Mouse (Mus musculus) liver, embryonic 11.5 days (tissue): ENCODE data around the gene Rhbdl3. TPM values are rescaled to one million over a fixed set of nuclear protein-coding genes. Genes with fewer than 3 reads are reported as not detected.

Experiments
- ATAC-seq: fragments of 200-750 bp; cut with Nextera tagmentation; replicated peaks from 2 replicates; pipeline ENCODE4 v1.8.0; 2017; ENCODE audit warnings: moderate number of reproducible peaks, mild to moderate bottlenecking, moderate TSS enrichment, moderate library complexity; ENCODE audit not compliant: low FRiP score
- DNase-seq: peaks from one replicate; pipeline ENCODE4 v3.0.0-alpha.2; 2017; ENCODE audit warnings: low spot score
- H3K27ac ChIP-seq: fragments of 300-500 bp; sonication (generic); 2 replicates; pipeline ENCODE4 v1.5.1; 2014; ENCODE audit warnings: mild to moderate bottlenecking, low read depth, low read length, control low read depth
- H3K27me3 ChIP-seq: fragments of 300-500 bp; sonication (generic); replicated peaks from 2 replicates; pipeline ENCODE4 v1.6.1; 2014; ENCODE audit warnings: low read length, mixed read lengths; ENCODE audit not compliant: control insufficient read depth, insufficient read depth
- H3K36me3 ChIP-seq: fragments of 300-500 bp; sonication (generic); 2 replicates; pipeline ENCODE4 v1.6.1; 2014; ENCODE audit warnings: mild to moderate bottlenecking, low read length, moderate library complexity, mixed read lengths; ENCODE audit not compliant: control insufficient read depth, insufficient read depth
- H3K4me1 ChIP-seq: fragments of 300-500 bp; sonication (generic); replicated peaks from 2 replicates; pipeline ENCODE4 v1.6.1; 2014; ENCODE audit warnings: low read length, mixed read lengths; ENCODE audit not compliant: control insufficient read depth, insufficient read depth
- H3K4me2 ChIP-seq: fragments of 300-500 bp; sonication (generic); 2 replicates; pipeline ENCODE4 v1.6.1; 2014; ENCODE audit warnings: mild to moderate bottlenecking, control low read depth, moderate library complexity
- H3K4me3 ChIP-seq: fragments of 300-500 bp; sonication (generic); 2 replicates; pipeline ENCODE4 v1.5.1; 2014; ENCODE audit warnings: low read depth, low read length, control low read depth
- H3K9ac ChIP-seq: fragments of 300-500 bp; sonication (generic); 2 replicates; pipeline ENCODE4 v1.6.1; 2014; ENCODE audit warnings: low read depth, low read length, control low read depth
- H3K9me3 ChIP-seq: fragments of 300-500 bp; sonication (generic); 2 replicates; pipeline ENCODE4 v1.6.1; 2016; ENCODE audit warnings: low read length, inconsistent platforms, mixed read lengths; ENCODE audit not compliant: control insufficient read depth
- WGBS: fragments of 180-500 bp; shearing (Covaris S2); extraction: QIAGEN DNeasy Blood & Tissue Kit; methylation state at CpG from one replicate; pipeline ENCODE4 v1.1.7; 2014; 5-methylcytosine and 5-hydroxymethylcytosine counted together
- polyA plus RNA-seq: library from polyadenylated mRNA; unstranded; fragments of >200 nt; fragmentation: Nextera tagmentation; extraction: Ambion mirVana; gene quantifications from 2 replicates; pipeline ENCODE4 v1.2.1, GENCODE M21; 2014

The Rhbdl3 gene
- polyA plus RNA-seq, 1 experiment from 2014 or later, result 0.60 TPM

GRCm38 (mm10) chr11:80315743-80316639 lies 15.3 kb downstream of the Rhbdl3 start:
- peaks cover 5% of the 10 kb centered on the region; the same call in 1 of the 2 replicates for H3K27me3 ChIP-seq
- DNase-seq (no peak), ATAC-seq (no peak)
- no peaks in the 10 kb centered on the region for H3K36me3 ChIP-seq
- H3K4me3 ChIP-seq, result no peak overlapping the region
- no peak overlapping the region for H3K27ac ChIP-seq
- H3K9ac ChIP-seq, result no peak overlapping the region
- 60% methylated on average over 10 of the region's 10 CpGs for WGBS
- H3K9me3 ChIP-seq, result no peaks in the 10 kb centered on the region
- H3K4me2 ChIP-seq, result no peak overlapping the region
- H3K4me1 ChIP-seq, result no peaks in the 10 kb centered on the region

- no peak overlapping the region for H3K4me2 ChIP-seq
- 42% methylated on average over 13 of the region's 13 CpGs for WGBS
- DNase-seq, result peak; percentile 37
These were observed 22.5 kb downstream of the Rhbdl3 start for GRCm38 (mm10) chr11:80323255-80323654.

GRCm38 (mm10) chr11:80324636-80325035 lies 23.9 kb downstream of the Rhbdl3 start:
- Histone ChIP-seq H3K9me3 (no peaks in the 10 kb centered on the region), H3K4me2 (no peak overlapping the region), H3K4me1 (no peaks in the 10 kb centered on the region), H3K36me3 (no peaks in the 10 kb centered on the region), H3K9ac (no peak overlapping the region), H3K4me3 (no peak overlapping the region), H3K27ac (no peak overlapping the region), H3K27me3 (no peaks in the 10 kb centered on the region)
- 77% methylated on average over 6 of the region's 6 CpGs for WGBS
- no peak for ATAC-seq
- DNase-seq, result no peak

More at GRCm38 (mm10) chr11:80323255-80323654, 22.5 kb downstream of the Rhbdl3 start:
- Histone ChIP-seq H3K9ac (no peak overlapping the region), H3K9me3 (no peaks in the 10 kb centered on the region), H3K27ac (no peak overlapping the region), H3K4me3 (no peak overlapping the region), H3K36me3 (no peaks in the 10 kb centered on the region), H3K4me1 (no peaks in the 10 kb centered on the region), H3K27me3 (no peaks in the 10 kb centered on the region)
- ATAC-seq, result no peak

GRCm38 (mm10) chr11:80332709-80333400 lies 32.1 kb downstream of the Rhbdl3 start:
- whole genome bisulfite sequencing, result 62% methylated on average over 12 of the region's 12 CpGs
- no peak for DNase-seq

GRCm38 (mm10) chr11:80335609-80336350 lies 35.1 kb downstream of the Rhbdl3 start:
- no peak for ATAC-seq
- DNase-seq, result no peak

More at GRCm38 (mm10) chr11:80332709-80333400, 32.1 kb downstream of the Rhbdl3 start:
- Histone ChIP-seq H3K27ac (no peak overlapping the region), H3K4me1 (no peaks in the 10 kb centered on the region), H3K4me2 (no peak overlapping the region), H3K9me3 (no peaks in the 10 kb centered on the region), H3K36me3 (no peaks in the 10 kb centered on the region), H3K9ac (no peak overlapping the region), H3K4me3 (no peak overlapping the region), H3K27me3 (peaks cover 6% of the 10 kb centered on the region)
- ATAC-seq, result no peak

GRCm38 (mm10) chr11:80336351-80336730 lies 35.6 kb downstream of the Rhbdl3 start:
- H3K9ac ChIP-seq, result no peak overlapping the region
- H3K4me3 ChIP-seq, result no peak overlapping the region
- H3K4me1 ChIP-seq, result no peaks in the 10 kb centered on the region
- no peaks in the 10 kb centered on the region for H3K36me3 ChIP-seq
- no peaks in the 10 kb centered on the region for H3K9me3 ChIP-seq
- WGBS, result 32% methylated on average over 6 of the region's 6 CpGs
- ATAC-seq, result no peak
- H3K27ac ChIP-seq, result no peak overlapping the region
- H3K4me2 ChIP-seq, result no peak overlapping the region
- peaks cover 6% of the 10 kb centered on the region for H3K27me3 ChIP-seq
- no peak for DNase-seq

More at GRCm38 (mm10) chr11:80335609-80336350, 35.1 kb downstream of the Rhbdl3 start:
- no peak overlapping the region for H3K4me3 ChIP-seq
- H3K4me1 ChIP-seq, result no peaks in the 10 kb centered on the region
- no peak overlapping the region for H3K9ac ChIP-seq
- H3K27me3 ChIP-seq, result peaks cover 6% of the 10 kb centered on the region
- WGBS, result 8% methylated on average over 7 of the region's 7 CpGs
- no peak overlapping the region for H3K4me2 ChIP-seq
- H3K9me3 ChIP-seq, result no peaks in the 10 kb centered on the region
- H3K27ac ChIP-seq, result no peak overlapping the region
- no peaks in the 10 kb centered on the region for H3K36me3 ChIP-seq

GRCm38 (mm10) chr11:80342482-80342881 lies 41.8 kb downstream of the Rhbdl3 start:
- no peak overlapping the region for H3K4me3 ChIP-seq
- no peak overlapping the region for H3K27ac ChIP-seq
- H3K9me3 ChIP-seq, result no peaks in the 10 kb centered on the region
- no peak overlapping the region for H3K4me2 ChIP-seq
- H3K4me1 ChIP-seq, result no peaks in the 10 kb centered on the region
- H3K36me3 ChIP-seq, result no peaks in the 10 kb centered on the region
- H3K27me3 ChIP-seq, result no peaks in the 10 kb centered on the region
- ATAC-seq, result no peak
- no peak for DNase-seq
- no peak overlapping the region for H3K9ac ChIP-seq
- WGBS, result 27% methylated on average over 2 of the region's 2 CpGs

- Histone ChIP-seq H3K4me1 (no peaks in the 10 kb centered on the region), H3K9me3 (no peaks in the 10 kb centered on the region), H3K4me3 (no peak overlapping the region), H3K9ac (no peak overlapping the region), H3K4me2 (no peak overlapping the region), H3K27me3 (no peaks in the 10 kb centered on the region), H3K27ac (no peak overlapping the region), H3K36me3 (no peaks in the 10 kb centered on the region)
- WGBS, result 68% methylated on average over 5 of the region's 5 CpGs
- ATAC-seq, result no peak
- peak; percentile 69 for DNase-seq
These were observed 51.2 kb downstream of the Rhbdl3 start for GRCm38 (mm10) chr11:80351832-80352430.
